Mouse (Mus musculus): ENCODE results near the gene Ryr2. TPM values are rescaled to one million over a fixed set of nuclear protein-coding genes. Genes with fewer than 3 reads are reported as not detected.

The Ryr2 gene
- total and polyA plus RNA-seq, 3 experiments = 0.11 to 0.13 TPM; not detected in 1

DNA sequence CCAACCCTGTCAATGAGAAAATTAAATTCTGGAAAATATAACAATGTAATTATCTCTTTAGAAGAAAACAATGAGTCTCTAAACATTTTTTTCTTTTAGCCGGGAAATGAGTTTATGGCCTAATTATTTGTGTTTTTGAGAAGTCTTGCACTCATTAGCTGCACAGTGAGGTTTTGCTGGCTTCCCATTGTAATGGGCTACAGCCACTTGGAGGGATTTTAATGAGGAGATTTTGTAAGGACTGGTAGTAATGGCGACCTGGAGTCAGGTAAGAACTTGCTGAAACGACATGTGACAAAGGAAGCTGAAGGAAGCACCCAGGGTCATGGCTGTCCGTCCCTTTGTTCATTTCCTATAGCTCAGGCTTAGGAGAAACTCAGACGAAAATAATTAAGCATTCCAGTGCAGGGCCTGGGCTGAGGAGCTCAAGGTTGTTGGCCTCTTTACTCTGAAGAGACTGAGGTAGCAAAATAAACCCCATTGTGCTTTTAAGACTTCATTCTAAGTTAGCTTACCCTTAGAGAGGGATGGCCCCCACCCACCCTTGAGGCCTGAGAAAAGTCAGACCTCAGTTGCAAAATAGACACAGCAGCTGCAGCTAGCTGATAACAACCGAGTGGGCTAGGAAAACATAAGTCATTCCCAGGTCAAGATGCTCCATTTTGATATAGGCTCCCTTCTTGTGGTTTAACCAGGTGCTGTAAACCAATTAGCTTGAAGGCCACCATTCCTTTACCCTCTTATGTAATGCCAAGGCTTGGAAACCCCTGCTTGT lies 270.3 kb downstream of the Ryr2 start:
- dilution Hi-C loops (cut with MboI; ENCODE audit: extremely low pct_ligation_motif_present, extremely low pct_unique_long_range_greater_than_20kb, low sequenced_read_pairs) = no loop called here
- H3K79me2 ChIP-seq (replicated peaks; ENCODE audit: control insufficient read depth, extremely low read depth, insufficient read depth, poor library complexity, severe bottlenecking) = no peaks in the 10 kb centered on the region
- H3K4me3 ChIP-seq (replicated peaks in 1 of 3; ENCODE audit: low read depth in 2 of 3, low read length in 2 of 3, poor library complexity in 1 of 3) = no peak overlapping the region
- H3K27ac ChIP-seq (ENCODE audit: insufficient read depth, low read depth) = no peak overlapping the region
- no peaks in the 10 kb centered on the region for H3K36me3 ChIP-seq (replicated peaks in 1 of 2; ENCODE audit: control insufficient read depth in 1 of 2, insufficient read depth in 1 of 2, low read length in 1 of 2)
- TF ChIP-seq ZMIZ1 (IDR thresholded peaks at IDR 0.05; ENCODE audit: low read depth, low read length) = no peak
- H3K4me2 ChIP-seq (ENCODE audit: insufficient read depth, low read depth, poor library complexity, severe bottlenecking) = no peak overlapping the region
- no peak overlapping the region for H3K9ac ChIP-seq (ENCODE audit: insufficient read depth, low read depth)
- H3K27me3 ChIP-seq (replicated peaks) = no peaks in the 10 kb centered on the region
- no peaks in the 10 kb centered on the region for H3K4me1 ChIP-seq (ENCODE audit: control insufficient read depth in 1 of 2, insufficient read depth in 2 of 2)
- in situ Hi-C loops (cut with MboI; ENCODE audit: low pct_ligation_motif_present, low pct_unique_long_range_greater_than_20kb, low sequenced_read_pairs) = no loop called here
- no peak for DNase-seq (ENCODE audit: extremely low read depth)
- no peaks in the 10 kb centered on the region for H3K9me3 ChIP-seq (replicated peaks; ENCODE audit: low read length)

- Histone ChIP-seq H3K4me3 (replicated peaks in 1 of 3; ENCODE audit: low read depth in 2 of 3, low read length in 2 of 3, poor library complexity in 1 of 3) (no peak overlapping the region), H3K9me3 (replicated peaks; ENCODE audit: low read length) (no peaks in the 10 kb centered on the region), H3K27me3 (replicated peaks) (no peaks in the 10 kb centered on the region), H3K36me3 (replicated peaks in 1 of 2; ENCODE audit: control insufficient read depth in 1 of 2, insufficient read depth in 1 of 2, low read length in 1 of 2) (no peaks in the 10 kb centered on the region), H3K27ac (ENCODE audit: insufficient read depth, low read depth) (no peak overlapping the region), H3K4me2 (ENCODE audit: insufficient read depth, low read depth, poor library complexity, severe bottlenecking) (no peak overlapping the region), H3K9ac (ENCODE audit: insufficient read depth, low read depth) (no peak overlapping the region), H3K4me1 (ENCODE audit: control insufficient read depth in 1 of 2, insufficient read depth in 2 of 2) (no peaks in the 10 kb centered on the region), H3K79me2 (replicated peaks; ENCODE audit: control insufficient read depth, extremely low read depth, insufficient read depth, poor library complexity, severe bottlenecking) (no peaks in the 10 kb centered on the region)
- TF ChIP-seq CTCF (conservative IDR thresholded peaks at IDR 0.05 in 1 of 2, IDR thresholded peaks at IDR 0.05 in 1 of 2; ENCODE audit: low read depth in 2 of 2, low read length in 2 of 2) (peak in 1 of 2 experiments; percentile 54; a peak in 2 of 4 replicates), RAD21 (IDR thresholded peaks at IDR 0.05; ENCODE audit: low read depth, low read length) (peak; percentile 32), ELF1 (IDR thresholded peaks at IDR 0.05; ENCODE audit: low read depth, low read length) (no peak), PAX5 (IDR thresholded peaks at IDR 0.05; ENCODE audit: low read length) (no peak), SMC3 (IDR thresholded peaks at IDR 0.05; ENCODE audit: low read depth, low read length) (peak; percentile 31), BHLHE40 (IDR thresholded peaks at IDR 0.05; ENCODE audit: low read depth, low read length) (no peak), E2F4 (IDR thresholded peaks at IDR 0.05; ENCODE audit: insufficient replicate concordance, low read depth, low read length) (no peak), MAZ (IDR thresholded peaks at IDR 0.05; ENCODE audit: low read depth, low read length) (no peak)
- dilution Hi-C loops (cut with MboI; ENCODE audit: extremely low pct_ligation_motif_present, extremely low pct_unique_long_range_greater_than_20kb, low sequenced_read_pairs) (no loop called here), in situ Hi-C loops (cut with MboI; ENCODE audit: low pct_ligation_motif_present, low pct_unique_long_range_greater_than_20kb, low sequenced_read_pairs) (no loop called here)
- DNase-seq (ENCODE audit: extremely low read depth) = no peak
Measured at GRCm38 (mm10) chr13:11831210-11831609, 275.5 kb downstream of the Ryr2 start.

DNA sequence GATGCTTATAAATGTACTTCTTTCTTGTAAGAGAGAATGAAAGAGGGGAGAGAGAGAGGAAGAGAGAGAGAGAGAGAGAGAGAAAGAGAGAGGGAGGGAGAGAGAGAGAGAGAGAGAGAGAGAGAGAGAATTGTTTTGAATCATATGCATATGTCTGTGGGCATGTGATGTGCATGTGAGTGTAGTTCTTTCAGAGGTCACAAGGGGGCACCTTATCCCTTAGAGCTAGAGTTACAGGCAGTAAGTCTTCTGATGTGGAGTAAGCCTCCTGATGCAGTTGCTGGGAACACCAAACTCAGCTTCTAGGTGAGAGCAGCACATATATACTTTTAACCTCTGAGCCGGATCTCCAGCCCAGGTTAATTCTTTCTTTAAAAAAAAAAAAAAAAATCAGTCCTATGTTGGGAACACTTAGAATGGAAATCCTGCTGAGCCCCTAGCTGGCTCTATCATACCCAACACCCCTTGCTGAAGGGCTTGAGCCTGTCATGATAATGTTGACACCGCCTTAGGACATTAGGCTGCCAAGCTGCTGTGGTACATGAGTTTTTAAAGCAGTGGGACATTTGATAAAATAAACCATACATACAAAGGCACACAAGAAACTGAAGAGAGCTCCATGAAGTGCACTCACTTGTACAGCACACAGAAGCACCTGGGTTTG lies 281.1 kb downstream of the Ryr2 start:
- no peak overlapping the region for H3K27ac ChIP-seq (ENCODE audit: insufficient read depth, low read depth)
- H3K9me3 ChIP-seq (replicated peaks; ENCODE audit: low read length) = peaks cover 2% of the 10 kb centered on the region
- in situ Hi-C loops (cut with MboI; ENCODE audit: low pct_ligation_motif_present, low pct_unique_long_range_greater_than_20kb, low sequenced_read_pairs) = no loop called here
- H3K9ac ChIP-seq (ENCODE audit: insufficient read depth, low read depth) = no peak overlapping the region
- H3K4me2 ChIP-seq (ENCODE audit: insufficient read depth, low read depth, poor library complexity, severe bottlenecking) = no peak overlapping the region
- no peaks in the 10 kb centered on the region for H3K4me1 ChIP-seq (ENCODE audit: control insufficient read depth in 1 of 2, insufficient read depth in 2 of 2)
- H3K4me3 ChIP-seq (replicated peaks in 1 of 3; ENCODE audit: low read depth in 2 of 3, low read length in 2 of 3, poor library complexity in 1 of 3) = no peak overlapping the region
- no peaks in the 10 kb centered on the region for H3K36me3 ChIP-seq (replicated peaks in 1 of 2; ENCODE audit: control insufficient read depth in 1 of 2, insufficient read depth in 1 of 2, low read length in 1 of 2)
- H3K79me2 ChIP-seq (replicated peaks; ENCODE audit: control insufficient read depth, extremely low read depth, insufficient read depth, poor library complexity, severe bottlenecking) = no peaks in the 10 kb centered on the region
- dilution Hi-C loops (cut with MboI; ENCODE audit: extremely low pct_ligation_motif_present, extremely low pct_unique_long_range_greater_than_20kb, low sequenced_read_pairs) = no loop called here
- TF ChIP-seq SMC3 (IDR thresholded peaks at IDR 0.05; ENCODE audit: low read depth, low read length) = peak; percentile 24; the same call in 1 of the 2 replicates
- no peak for TF ChIP-seq HCFC1 (IDR thresholded peaks at IDR 0.05; ENCODE audit: low read depth, low read length)
- TF ChIP-seq USF2 (conservative IDR thresholded peaks at IDR 0.05; ENCODE audit: low read depth, low read length) = no peak
- peak; percentile 55; the same call in 1 of the 2 replicates for TF ChIP-seq BHLHE40 (IDR thresholded peaks at IDR 0.05; ENCODE audit: low read depth, low read length)
- peak in 1 of 2 experiments; percentile 43; a peak in 2 of 4 replicates for TF ChIP-seq CTCF (conservative IDR thresholded peaks at IDR 0.05 in 1 of 2, IDR thresholded peaks at IDR 0.05 in 1 of 2; ENCODE audit: low read depth in 2 of 2, low read length in 2 of 2)
- TF ChIP-seq RAD21 (IDR thresholded peaks at IDR 0.05; ENCODE audit: low read depth, low read length) = peak; percentile 35
- no peaks in the 10 kb centered on the region for H3K27me3 ChIP-seq (replicated peaks)
- peak; percentile 26 for DNase-seq (ENCODE audit: extremely low read depth)

Data from CH12.LX (cell line).